Mouse (Mus musculus) CD4-positive helper T cell, adult 2 months (primary cell): ENCODE measurements around the gene Spint5.
"Not testable (repeated sequence)": the region's sequence is repeated elsewhere in the genome, so short reads cannot be mapped to it uniquely, and the experiment has no call there.

Experiments used
- DNase-seq: peaks from one replicate; pipeline ENCODE4 v3.0.0-alpha.2; 2012; ENCODE audit warnings: low read depth, missing footprints, low spot score

Gene Spint5

DNA sequence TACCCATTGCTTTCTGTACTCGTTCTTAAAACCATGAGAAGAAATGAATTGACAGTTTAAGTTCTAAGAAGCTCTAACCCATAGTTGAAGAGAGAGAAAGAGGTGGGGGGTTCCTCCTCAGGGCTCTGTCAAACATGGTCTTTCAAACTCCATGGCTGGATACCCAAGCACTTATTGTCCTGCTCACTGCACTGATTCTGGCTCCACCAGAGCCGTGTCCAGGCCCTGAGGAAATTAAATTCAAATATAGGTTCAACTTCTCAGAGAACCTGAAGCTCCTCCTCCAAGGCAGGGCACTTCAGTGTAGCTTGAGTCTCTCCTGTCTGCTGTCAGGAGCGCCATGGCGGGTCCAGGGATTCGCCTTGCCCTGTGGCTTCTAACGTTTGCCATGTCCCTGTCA is at the start of gene Spint5:
Spint5 (plus strand) TSS at position 301 of the 400 bp plus-strand sequence.
- DNase-seq: no peak

DNA sequence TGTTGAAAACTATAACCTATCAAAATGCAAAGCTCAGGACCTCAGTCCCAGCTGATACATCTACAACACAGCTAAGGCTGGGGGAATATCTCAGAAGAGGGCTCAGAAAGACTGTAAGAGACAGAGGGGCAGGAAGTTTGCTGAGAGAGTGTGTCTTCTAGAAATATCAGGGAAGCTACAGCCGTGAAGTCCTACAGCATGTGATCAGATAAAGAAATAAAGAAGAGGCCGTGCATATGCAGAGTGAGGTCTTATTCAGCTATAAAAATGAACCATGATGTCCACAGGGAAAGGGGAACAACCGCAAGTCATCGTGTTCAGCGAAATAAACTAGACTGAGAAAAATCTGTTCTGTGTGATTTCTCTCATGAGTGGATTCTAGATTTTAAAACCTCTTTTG is 44.8 kb upstream of the Spint5 start:
- no peak for DNase-seq

DNA sequence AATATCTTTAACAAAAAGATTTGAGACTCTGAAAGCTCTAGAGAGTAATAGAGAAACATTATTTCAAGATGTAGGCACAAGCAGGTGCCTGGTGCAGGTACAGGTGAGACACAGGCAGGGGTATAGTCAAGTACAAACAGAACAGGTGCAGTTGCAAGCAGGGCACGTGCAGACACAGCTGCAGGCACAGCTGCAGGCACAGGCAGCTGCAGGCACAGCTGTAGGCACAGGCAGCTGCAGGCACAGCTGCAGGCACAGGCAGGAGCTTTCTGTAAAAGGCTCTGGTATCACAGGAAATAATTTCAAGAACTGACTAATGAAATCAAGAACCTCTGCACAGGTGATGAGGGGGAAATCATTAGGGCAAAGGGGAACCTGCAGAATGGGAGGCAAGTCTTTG is 44.2 kb upstream of the Spint5 start:
- DNase-seq: no peak

GRCm38 (mm10) chr2:164673987-164674386 is 41.1 kb upstream of the Spint5 start, which contains the start of gene Wfdc11:
Wfdc11 (minus strand) TSS chr2:164674087.
- no peak for DNase-seq

- DNase-seq: no peak
Measured at GRCm38 (mm10) chr2:164676103-164676502, 39.0 kb upstream of the Spint5 start.

GRCm38 (mm10) chr2:164676916-164677685 is 38.0 kb upstream of the Spint5 start:
- DNase-seq: no peak

DNA sequence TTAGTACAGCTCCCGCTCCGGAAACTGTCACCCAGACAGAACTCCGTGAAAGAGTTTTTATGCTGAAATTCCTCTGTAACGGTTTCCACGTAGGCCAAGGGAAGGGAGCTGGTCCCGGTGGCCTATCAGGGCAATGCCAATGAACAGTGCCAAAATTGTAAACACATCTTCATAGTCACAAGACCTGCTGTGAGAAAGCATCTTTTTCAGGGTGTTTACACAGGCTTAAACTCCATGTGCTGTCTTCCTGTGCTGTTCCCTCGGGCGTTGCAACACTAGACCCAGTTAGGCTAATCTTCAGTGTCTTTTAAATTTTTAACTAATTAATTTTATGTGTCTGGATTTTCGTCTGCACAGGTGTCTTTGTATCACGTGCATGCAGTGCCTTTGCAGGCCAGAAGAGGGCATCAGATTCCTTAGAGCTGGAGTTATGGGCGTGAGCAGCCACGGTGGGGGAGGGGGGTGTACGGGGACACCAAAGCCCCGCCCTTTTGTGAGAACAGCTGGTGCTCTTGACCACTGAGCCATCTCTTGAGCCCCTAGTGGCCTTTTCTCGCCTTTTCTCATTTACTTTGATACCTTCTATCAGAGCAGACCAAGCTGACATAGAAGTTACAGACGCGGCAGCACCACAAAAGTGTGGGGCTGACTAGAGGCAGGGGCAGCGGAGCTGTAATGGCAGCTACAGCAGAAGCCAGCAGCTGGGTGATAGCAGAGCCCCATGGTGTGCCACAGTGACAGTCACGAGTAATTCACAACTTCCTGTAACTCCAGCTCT is 36.1 kb upstream of the Spint5 start:
- DNase-seq: peak; percentile 57

DNA sequence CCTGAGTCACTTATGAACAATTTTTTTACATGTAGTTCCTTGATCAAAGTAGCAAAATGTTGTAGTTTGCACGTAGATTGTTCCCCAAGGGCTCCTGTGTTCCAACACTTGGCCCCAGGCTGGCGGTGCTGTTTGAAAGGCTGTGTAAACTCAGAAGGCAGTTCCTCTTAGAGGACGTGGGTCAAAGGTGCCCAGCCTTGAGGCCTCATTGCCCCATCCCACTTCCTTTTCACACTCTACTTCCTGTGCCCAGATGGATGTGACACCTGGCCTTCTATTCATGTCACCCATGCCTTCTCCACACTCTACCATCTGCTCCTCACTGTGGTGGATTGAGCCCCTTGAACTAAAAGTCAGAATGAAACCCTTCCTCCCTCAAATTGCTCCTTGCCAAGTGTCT is 35.2 kb upstream of the Spint5 start:
- DNase-seq: no peak

- no peak for DNase-seq
Measured at GRCm38 (mm10) chr2:164684807-164685206, 30.3 kb upstream of the Spint5 start, which contains the start of gene Wfdc13. Wfdc13 (plus strand) TSS chr2:164685107.

- no peak for DNase-seq
Measured at GRCm38 (mm10) chr2:164698201-164698600, 16.9 kb upstream of the Spint5 start, which contains the start of gene Spint4. Spint4 (plus strand) TSS chr2:164698501.

- no peak for DNase-seq
Measured at GRCm38 (mm10) chr2:164700959-164701358, 14.1 kb upstream of the Spint5 start.

GRCm38 (mm10) chr2:164701761-164702160 is 13.3 kb upstream of the Spint5 start:
- DNase-seq: no peak

DNA sequence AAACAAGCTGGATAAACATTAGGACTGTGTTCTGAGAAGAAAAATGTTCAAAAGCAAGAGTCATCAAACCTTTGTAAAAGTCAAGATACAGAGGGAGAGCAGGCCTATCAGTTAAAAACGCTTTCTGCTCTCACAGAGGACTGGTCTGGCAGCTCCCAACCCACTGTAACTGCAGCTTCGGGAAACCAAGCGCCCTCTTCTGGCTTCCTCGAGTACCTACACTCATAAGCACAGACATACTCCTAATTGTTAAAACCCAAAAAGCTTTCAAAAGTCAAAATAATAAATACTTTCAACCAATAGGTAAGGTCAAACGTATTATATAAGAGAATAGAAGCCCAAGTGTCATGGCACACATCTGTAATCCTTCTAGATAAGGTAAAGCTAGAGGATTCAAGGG is 10.9 kb upstream of the Spint5 start:
- no peak for DNase-seq

DNA sequence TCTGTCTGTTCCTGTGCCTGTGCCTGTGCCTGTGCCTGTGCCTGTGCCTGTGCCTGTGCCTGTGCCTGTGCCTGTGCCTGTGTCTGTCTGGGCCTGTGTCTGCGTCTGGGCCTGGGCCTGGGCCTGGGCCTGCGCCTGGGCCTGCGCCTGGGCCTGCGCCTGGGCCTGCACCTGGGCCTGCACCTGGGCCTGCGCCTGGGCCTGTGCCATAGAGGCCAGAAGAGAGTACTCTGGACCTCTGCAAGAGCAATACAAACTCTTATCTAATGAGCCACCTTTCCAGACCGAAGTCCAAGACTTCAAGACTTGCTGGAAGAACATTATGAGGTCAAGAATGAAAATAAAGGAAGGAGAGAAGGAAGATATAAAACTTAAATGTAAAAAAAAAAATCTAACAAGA is 9.8 kb upstream of the Spint5 start:
- no peak for DNase-seq

- no peak for DNase-seq
Measured at GRCm38 (mm10) chr2:164705991-164706390, 9.1 kb upstream of the Spint5 start.

GRCm38 (mm10) chr2:164716194-164716786 is 1.2 kb downstream of the Spint5 start:
- DNase-seq: not testable (repeated sequence)

DNA sequence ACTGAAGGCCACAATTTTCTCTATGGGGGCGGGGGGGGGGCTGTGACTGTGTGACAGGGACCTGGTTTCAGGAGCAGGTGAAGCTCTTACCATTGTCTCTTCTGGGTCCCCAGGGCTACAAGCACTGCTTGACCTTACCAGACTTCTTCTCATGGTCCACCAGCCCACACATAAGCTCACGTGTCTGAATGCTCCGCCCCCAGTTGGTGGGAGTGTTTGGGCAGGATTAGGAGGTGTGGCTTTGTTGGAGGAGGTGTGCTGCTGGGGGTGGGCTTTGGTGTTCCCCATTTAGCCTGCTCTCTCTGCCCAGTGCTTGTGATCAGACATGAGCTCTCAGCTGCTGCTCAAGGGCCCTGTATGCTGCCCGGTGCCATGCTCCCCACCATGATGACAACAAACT is 8.2 kb downstream of the Spint5 start:
- no peak for DNase-seq

DNA sequence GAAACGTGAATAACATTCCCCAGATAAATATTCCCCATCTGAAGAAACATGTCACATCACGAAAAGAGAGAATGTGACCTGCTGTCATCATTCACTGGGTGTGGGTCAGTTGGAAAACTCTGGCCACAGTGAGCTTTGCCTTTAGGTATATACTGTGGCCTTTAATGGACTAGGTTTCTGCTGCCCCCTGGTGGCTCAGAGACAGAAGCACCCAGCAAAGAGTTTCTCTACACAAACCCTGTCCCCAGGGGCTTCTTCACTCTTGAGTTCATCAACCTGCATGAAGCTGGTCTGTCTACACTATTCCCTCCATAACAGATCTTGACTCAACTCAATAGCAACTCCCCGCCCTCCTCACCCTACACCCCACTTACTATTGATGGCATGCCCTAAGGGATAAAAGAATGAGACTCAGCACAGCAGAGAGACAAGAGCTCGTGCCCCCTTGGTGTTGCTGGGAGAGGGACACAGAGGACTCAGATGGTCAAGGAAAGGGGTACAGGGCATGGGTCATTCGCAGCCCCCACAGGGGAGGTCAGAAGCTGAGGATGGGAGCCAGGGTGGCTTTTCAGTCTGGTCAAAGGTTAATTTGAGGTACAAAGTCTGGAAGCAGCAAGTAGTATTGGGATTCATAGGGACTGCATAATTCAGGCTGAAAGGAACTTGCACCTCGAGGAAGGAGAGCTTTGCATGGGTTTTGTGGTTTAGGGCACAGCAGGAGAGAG is 11.0 kb downstream of the Spint5 start:
- peak; percentile 42 for DNase-seq

GRCm38 (mm10) chr2:164731719-164732118 is 16.6 kb downstream of the Spint5 start:
- DNase-seq: no peak

GRCm38 (mm10) chr2:164733259-164733658 is 18.2 kb downstream of the Spint5 start:
- DNase-seq: no peak

GRCm38 (mm10) chr2:164734839-164735238 is 19.7 kb downstream of the Spint5 start:
- DNase-seq: no peak

DNA sequence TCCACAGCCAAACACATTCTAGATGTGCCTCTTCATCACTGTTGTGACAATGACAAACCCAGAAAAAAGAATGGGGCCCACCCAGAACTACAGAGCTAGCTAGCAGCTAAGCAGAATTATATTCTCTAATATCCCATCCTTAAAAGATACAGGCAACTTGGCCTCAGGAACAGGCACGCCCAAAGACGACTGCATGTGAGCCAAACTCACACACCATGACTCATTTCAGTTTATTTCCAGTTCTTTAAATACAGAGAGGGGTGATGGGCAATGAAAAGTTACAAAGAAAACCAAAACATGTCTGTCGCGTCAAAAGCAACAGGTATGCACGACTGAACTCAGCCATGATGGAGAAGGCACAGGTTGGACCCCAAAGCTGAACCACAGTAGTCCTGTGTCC is 20.3 kb downstream of the Spint5 start:
- DNase-seq: no peak
